Mouse (Mus musculus) hindbrain, embryonic 11.5 days (tissue): ENCODE data around the gene Draxin. TPM values are rescaled to one million over a fixed set of nuclear protein-coding genes. Genes with fewer than 3 reads are reported as not detected.

ENCODE experiments used
- ATAC-seq: fragments of 200-750 bp; cut with Nextera tagmentation; 2 replicates; pipeline ENCODE4 v1.8.0; 2017; ENCODE audit warnings: mild to moderate bottlenecking, moderate TSS enrichment, moderate library complexity; ENCODE audit not compliant: low FRiP score
- DNase-seq: peaks from one replicate; pipeline ENCODE4 v3.0.0-alpha.2; 2015; ENCODE audit warnings: low spot score
- H3K27ac ChIP-seq: fragments of 300-500 bp; sonication (generic); 2 replicates; pipeline ENCODE4 v1.5.1; 2014; ENCODE audit warnings: mild to moderate bottlenecking, low read depth, low read length
- H3K27me3 ChIP-seq: fragments of 300-500 bp; sonication (generic); 2 replicates; pipeline ENCODE4 v1.6.1; 2014; ENCODE audit warnings: mild to moderate bottlenecking, low read length, moderate library complexity, mixed read lengths; ENCODE audit not compliant: control insufficient read depth, insufficient read depth
- H3K36me3 ChIP-seq: fragments of 300-500 bp; sonication (generic); 2 replicates; pipeline ENCODE4 v1.6.1; 2014; ENCODE audit warnings: mild to moderate bottlenecking, low read length, moderate library complexity, mixed read lengths; ENCODE audit not compliant: control insufficient read depth, insufficient read depth
- H3K4me1 ChIP-seq: fragments of 300-500 bp; sonication (generic); replicated peaks from 2 replicates; pipeline ENCODE4 v1.6.1; 2014; ENCODE audit warnings: low read length, mixed read lengths; ENCODE audit not compliant: control insufficient read depth, insufficient read depth
- H3K4me2 ChIP-seq: fragments of 300-500 bp; sonication (generic); replicated peaks from 2 replicates; pipeline ENCODE4 v1.6.1; 2014; ENCODE audit warnings: mild to moderate bottlenecking, low read depth, low read length
- H3K4me3 ChIP-seq: fragments of 300-500 bp; sonication (generic); 2 replicates; pipeline ENCODE4 v1.5.1; 2014; ENCODE audit warnings: low read depth, low read length
- H3K9ac ChIP-seq: fragments of 300-500 bp; sonication (generic); 2 replicates; pipeline ENCODE4 v1.6.1; 2014; ENCODE audit warnings: low read depth, low read length
- H3K9me3 ChIP-seq: fragments of 300-500 bp; sonication (generic); 2 replicates; pipeline ENCODE4 v1.6.1; 2016; ENCODE audit warnings: low read length; ENCODE audit not compliant: control insufficient read depth
- WGBS: fragments of 180-500 bp; shearing (Covaris S2); extraction: QIAGEN DNeasy Blood & Tissue Kit; methylation state at CpG from one replicate; pipeline ENCODE4 v1.1.7; 2014; 5-methylcytosine and 5-hydroxymethylcytosine counted together
- polyA plus RNA-seq: library from polyadenylated mRNA; unstranded; fragments of >200 nt; fragmentation: Nextera tagmentation; extraction: Ambion mirVana; gene quantifications from 2 replicates; pipeline ENCODE4 v1.2.1, GENCODE M21; 2014

The Draxin gene
- polyA plus RNA-seq, 1 experiment from 2014 or later: 13.8 TPM

- Histone ChIP-seq H3K9ac (no peak overlapping the region), H3K27ac (no peak overlapping the region), H3K4me3 (no peak overlapping the region), H3K4me2 (no peak overlapping the region), H3K36me3 (no peaks in the 10 kb centered on the region), H3K27me3 (no peaks in the 10 kb centered on the region; the same call in 1 of the 2 replicates), H3K9me3 (no peaks in the 10 kb centered on the region), H3K4me1 (no peaks in the 10 kb centered on the region; the same call in 1 of the 2 replicates)
- ATAC-seq (no peak), DNase-seq (no peak)
- WGBS: 90% methylated on average over 3 of the region's 3 CpGs
Measured at GRCm38 (mm10) chr4:148098666-148099065, 31.8 kb downstream of the Draxin start.

GRCm38 (mm10) chr4:148097936-148098335, 32.6 kb downstream of the Draxin start:
- Histone ChIP-seq H3K4me2 (no peak overlapping the region), H3K4me1 (no peaks in the 10 kb centered on the region; the same call in 1 of the 2 replicates), H3K9ac (no peak overlapping the region), H3K27ac (no peak overlapping the region), H3K27me3 (no peaks in the 10 kb centered on the region; the same call in 1 of the 2 replicates), H3K36me3 (no peaks in the 10 kb centered on the region), H3K4me3 (no peak overlapping the region), H3K9me3 (no peaks in the 10 kb centered on the region)
- no peak for DNase-seq
- no peak for ATAC-seq
- WGBS: 97% methylated on average over 2 of the region's 2 CpGs

GRCm38 (mm10) chr4:148095081-148095480, 35.4 kb downstream of the Draxin start:
- no peak overlapping the region for H3K4me3 ChIP-seq
- no peak for DNase-seq
- no peak overlapping the region for H3K4me2 ChIP-seq
- no peak for ATAC-seq
- WGBS: 83% methylated on average over 4 of the region's 4 CpGs
- H3K9me3 ChIP-seq: no peaks in the 10 kb centered on the region
- no peaks in the 10 kb centered on the region for H3K36me3 ChIP-seq
- H3K9ac ChIP-seq: no peak overlapping the region
- H3K27me3 ChIP-seq: no peaks in the 10 kb centered on the region
- no peak overlapping the region for H3K27ac ChIP-seq
- H3K4me1 ChIP-seq: no peaks in the 10 kb centered on the region

GRCm38 (mm10) chr4:148094161-148094560, 36.3 kb downstream of the Draxin start:
- no peak for ATAC-seq
- Histone ChIP-seq H3K4me2 (no peak overlapping the region), H3K9me3 (no peaks in the 10 kb centered on the region), H3K9ac (no peak overlapping the region), H3K4me3 (no peak overlapping the region), H3K27me3 (no peaks in the 10 kb centered on the region), H3K36me3 (no peaks in the 10 kb centered on the region), H3K27ac (no peak overlapping the region), H3K4me1 (no peaks in the 10 kb centered on the region)
- no peak for DNase-seq
- 82% methylated on average over 5 of the region's 5 CpGs for WGBS

- Histone ChIP-seq H3K9me3 (no peaks in the 10 kb centered on the region), H3K36me3 (no peaks in the 10 kb centered on the region), H3K27ac (no peak overlapping the region), H3K27me3 (no peaks in the 10 kb centered on the region), H3K4me2 (no peak overlapping the region), H3K4me3 (no peak overlapping the region), H3K9ac (no peak overlapping the region), H3K4me1 (no peaks in the 10 kb centered on the region; the same call in 1 of the 2 replicates)
- WGBS: 87% methylated on average over 11 of the region's 11 CpGs
- DNase-seq (no peak), ATAC-seq (no peak)
Measured at GRCm38 (mm10) chr4:148092551-148093271, 37.8 kb downstream of the Draxin start.

GRCm38 (mm10) chr4:148091181-148091580, 39.3 kb downstream of the Draxin start:
- DNase-seq (no peak), ATAC-seq (no peak)
- H3K9me3 ChIP-seq: no peaks in the 10 kb centered on the region
- H3K27me3 ChIP-seq: no peaks in the 10 kb centered on the region
- no peak overlapping the region for H3K27ac ChIP-seq
- no peak overlapping the region for H3K4me3 ChIP-seq
- no peaks in the 10 kb centered on the region; the same call in 1 of the 2 replicates for H3K4me1 ChIP-seq
- WGBS: 96% methylated on average over 1 of the region's 1 CpGs
- H3K9ac ChIP-seq: no peak overlapping the region
- H3K4me2 ChIP-seq: no peak overlapping the region
- no peaks in the 10 kb centered on the region for H3K36me3 ChIP-seq

- H3K4me3 ChIP-seq: no peak overlapping the region
- no peaks in the 10 kb centered on the region for H3K9me3 ChIP-seq
- 51% methylated on average over 4 of the region's 4 CpGs for WGBS
- no peak overlapping the region for H3K9ac ChIP-seq
- H3K27me3 ChIP-seq: no peaks in the 10 kb centered on the region
- H3K36me3 ChIP-seq: no peaks in the 10 kb centered on the region
- no peak for DNase-seq
- no peak for ATAC-seq
- H3K4me1 ChIP-seq: peaks cover 3% of the 10 kb centered on the region
- H3K4me2 ChIP-seq: no peak overlapping the region
- no peak overlapping the region for H3K27ac ChIP-seq
Measured at GRCm38 (mm10) chr4:148089166-148089565, 41.3 kb downstream of the Draxin start.

- peak; percentile 92 for DNase-seq
- peak within 1 kb of the TSS; percentile 62 for H3K9ac ChIP-seq
- H3K4me3 ChIP-seq: peak within 1 kb of the TSS; percentile 49
- no peaks in the 10 kb centered on the region for H3K9me3 ChIP-seq
- peak; percentile 91 for ATAC-seq
- peak within 1 kb of the TSS; percentile 65 for H3K4me2 ChIP-seq
- no peaks in the 10 kb centered on the region for H3K36me3 ChIP-seq
- WGBS: 5% methylated on average over 34 of the region's 34 CpGs
- 0 out of 2 replicates have a peak within 1 kb of the TSS, but pooled peaks have one; percentile 32 for H3K27ac ChIP-seq
- H3K4me1 ChIP-seq: peaks cover 5% of the 10 kb centered on the region
- H3K27me3 ChIP-seq: no peaks in the 10 kb centered on the region
Measured at GRCm38 (mm10) chr4:148087907-148088527, 42.5 kb downstream of the Draxin start, which contains the start of gene Agtrap. TSS of gene Agtrap (minus strand) at chr4:148088031.
